Mouse (Mus musculus) liver, embryonic 15.5 days (tissue): ENCODE measurements around the gene Lrrtm4. TPM values are rescaled to one million over a fixed set of nuclear protein-coding genes. Genes with fewer than 3 reads are reported as not detected.

ENCODE experiments used
- ATAC-seq: fragments of 200-750 bp; cut with Nextera tagmentation; 2 replicates; pipeline ENCODE4 v1.8.0; 2017; ENCODE audit warnings: moderate number of reproducible peaks, mild to moderate bottlenecking, moderate library complexity; ENCODE audit not compliant: insufficient read depth
- H3K27ac ChIP-seq: fragments of 300-500 bp; sonication (generic); replicated peaks from 2 replicates; pipeline ENCODE4 v1.5.1; 2015; ENCODE audit warnings: mild to moderate bottlenecking, inconsistent platforms
- H3K27me3 ChIP-seq: fragments of 300-500 bp; sonication (generic); 2 replicates; pipeline ENCODE4 v1.6.1; 2015; ENCODE audit warnings: mild to moderate bottlenecking, inconsistent platforms
- H3K36me3 ChIP-seq: fragments of 300-500 bp; sonication (generic); replicated peaks from 2 replicates; pipeline ENCODE4 v1.6.1; 2015; ENCODE audit warnings: moderate library complexity, mild to moderate bottlenecking, inconsistent platforms
- H3K4me1 ChIP-seq: fragments of 300-500 bp; sonication (generic); replicated peaks from 2 replicates; pipeline ENCODE4 v1.6.1; 2015; ENCODE audit warnings: inconsistent platforms
- H3K4me2 ChIP-seq: fragments of 300-500 bp; sonication (generic); 2 replicates; pipeline ENCODE4 v1.6.1; 2015; ENCODE audit warnings: moderate library complexity, mild to moderate bottlenecking, inconsistent platforms
- H3K4me3 ChIP-seq: fragments of 300-500 bp; sonication (generic); replicated peaks from 2 replicates; pipeline ENCODE4 v1.5.1; 2015; ENCODE audit warnings: mild to moderate bottlenecking, inconsistent platforms
- H3K9ac ChIP-seq: fragments of 300-500 bp; sonication (generic); 2 replicates; pipeline ENCODE4 v1.6.1; 2015; ENCODE audit warnings: moderate library complexity, mild to moderate bottlenecking, inconsistent platforms
- H3K9me3 ChIP-seq: fragments of 300-500 bp; sonication (generic); replicated peaks from 2 replicates; pipeline ENCODE4 v1.6.1; 2016; ENCODE audit warnings: inconsistent platforms
- WGBS: fragments of 180-500 bp; shearing (Covaris S2); methylation state at CpG from one replicate; pipeline ENCODE4 v1.1.7; 2015; ENCODE audit warnings: mixed read lengths; ENCODE audit not compliant: insufficient replicate concordance; 5-methylcytosine and 5-hydroxymethylcytosine counted together
- polyA plus RNA-seq: library from polyadenylated mRNA; unstranded; fragments of >200 nt; fragmentation: Nextera tagmentation; extraction: Ambion mirVana; gene quantifications from 2 replicates; pipeline ENCODE4 v1.2.1, GENCODE M21; 2015

Gene Lrrtm4
- polyA plus RNA-seq, 1 experiment from 2014 or later, result 0.03 TPM

DNA sequence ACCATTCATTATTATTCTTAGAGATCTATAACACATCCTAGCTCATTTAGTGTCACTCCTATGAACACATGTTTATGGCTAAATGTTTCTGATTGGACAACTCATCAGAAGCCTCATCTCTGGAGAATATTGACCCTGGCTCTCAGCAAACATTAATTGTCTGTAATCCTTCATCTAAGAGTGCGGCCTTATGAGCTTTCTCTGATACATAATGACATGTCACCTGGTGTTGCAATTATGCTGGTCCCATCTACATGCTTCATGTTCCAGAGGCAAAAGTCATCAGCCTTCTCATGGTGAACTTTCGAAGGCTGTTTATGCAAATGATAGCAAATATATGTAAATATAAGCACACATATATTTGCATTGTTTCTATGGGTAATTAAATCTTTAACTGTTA is 163.7 kb downstream of the Lrrtm4 start:
- Histone ChIP-seq H3K4me2 (no peak overlapping the region), H3K27ac (no peak overlapping the region), H3K9ac (no peak overlapping the region), H3K36me3 (no peaks in the 10 kb centered on the region), H3K9me3 (no peaks in the 10 kb centered on the region), H3K4me1 (no peaks in the 10 kb centered on the region), H3K27me3 (no peaks in the 10 kb centered on the region), H3K4me3 (no peak overlapping the region)
- ATAC-seq, result no peak
- 53% methylated on average over 2 of the region's 2 CpGs for WGBS

GRCm38 (mm10) chr6:80185489-80186113 is 166.9 kb downstream of the Lrrtm4 start:
- Histone ChIP-seq H3K36me3 (no peaks in the 10 kb centered on the region), H3K9ac (no peak overlapping the region), H3K4me1 (no peaks in the 10 kb centered on the region), H3K27ac (no peak overlapping the region), H3K27me3 (no peaks in the 10 kb centered on the region), H3K4me3 (no peak overlapping the region), H3K9me3 (no peaks in the 10 kb centered on the region), H3K4me2 (no peak overlapping the region)
- WGBS, result 54% methylated on average over 6 of the region's 6 CpGs
- ATAC-seq, result no peak

DNA sequence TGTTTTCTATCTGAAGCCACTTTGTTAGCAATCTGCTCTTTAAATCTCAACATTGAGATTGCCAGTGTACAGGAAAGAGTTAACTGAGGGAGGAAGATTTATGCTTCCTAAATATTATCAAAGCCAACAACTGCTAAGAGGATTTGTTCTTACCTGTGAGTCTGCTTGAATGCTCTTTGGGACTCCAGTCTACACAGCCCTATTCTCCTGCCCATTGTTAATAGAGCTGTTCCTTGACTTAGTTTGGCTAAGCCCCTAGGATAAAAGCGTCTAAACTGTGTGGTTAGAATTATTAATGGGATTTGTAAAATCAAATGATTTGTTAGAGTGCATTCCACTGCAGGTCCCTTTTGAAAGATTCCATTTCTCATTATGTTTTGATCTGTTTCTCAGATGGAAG is 168.1 kb downstream of the Lrrtm4 start:
- WGBS, result 43% methylated on average over 1 of the region's 1 CpGs
- ATAC-seq, result no peak
- Histone ChIP-seq H3K36me3 (no peaks in the 10 kb centered on the region), H3K27ac (no peak overlapping the region), H3K4me1 (no peaks in the 10 kb centered on the region), H3K9ac (no peak overlapping the region), H3K4me3 (no peak overlapping the region), H3K27me3 (no peaks in the 10 kb centered on the region), H3K9me3 (no peaks in the 10 kb centered on the region), H3K4me2 (no peak overlapping the region)

- H3K9ac ChIP-seq, result no peak overlapping the region
- no peak overlapping the region for H3K4me2 ChIP-seq
- 39% methylated on average over 2 of the region's 2 CpGs for WGBS
- H3K4me1 ChIP-seq, result no peaks in the 10 kb centered on the region
- no peaks in the 10 kb centered on the region for H3K9me3 ChIP-seq
- no peaks in the 10 kb centered on the region for H3K27me3 ChIP-seq
- no peak for ATAC-seq
- no peak overlapping the region for H3K27ac ChIP-seq
- H3K36me3 ChIP-seq, result no peaks in the 10 kb centered on the region
- no peak overlapping the region for H3K4me3 ChIP-seq
Observed at GRCm38 (mm10) chr6:80209476-80209875, 190.8 kb downstream of the Lrrtm4 start.

- Histone ChIP-seq H3K4me1 (no peaks in the 10 kb centered on the region), H3K27ac (no peak overlapping the region), H3K27me3 (no peaks in the 10 kb centered on the region), H3K9ac (no peak overlapping the region), H3K4me3 (no peak overlapping the region), H3K9me3 (no peaks in the 10 kb centered on the region), H3K36me3 (no peaks in the 10 kb centered on the region), H3K4me2 (no peak overlapping the region)
- ATAC-seq, result no peak
- 82% methylated on average over 5 of the region's 5 CpGs for WGBS
Observed at GRCm38 (mm10) chr6:80210281-80210680, 191.6 kb downstream of the Lrrtm4 start.

GRCm38 (mm10) chr6:80261595-80261994 is 242.9 kb downstream of the Lrrtm4 start:
- 59% methylated on average over 1 of the region's 1 CpGs for WGBS
- Histone ChIP-seq H3K9ac (no peak overlapping the region), H3K9me3 (no peaks in the 10 kb centered on the region)

GRCm38 (mm10) chr6:80263972-80264371 is 245.3 kb downstream of the Lrrtm4 start:
- Histone ChIP-seq H3K27ac (no peak overlapping the region), H3K9ac (no peak overlapping the region), H3K9me3 (no peaks in the 10 kb centered on the region), H3K4me3 (no peak overlapping the region), H3K4me1 (no peaks in the 10 kb centered on the region), H3K4me2 (no peak overlapping the region), H3K36me3 (no peaks in the 10 kb centered on the region), H3K27me3 (no peaks in the 10 kb centered on the region)
- no peak for ATAC-seq
- WGBS, result 58% methylated on average over 4 of the region's 4 CpGs

More at GRCm38 (mm10) chr6:80261595-80261994, 242.9 kb downstream of the Lrrtm4 start:
- H3K27me3 ChIP-seq, result no peaks in the 10 kb centered on the region
- H3K4me1 ChIP-seq, result no peaks in the 10 kb centered on the region
- H3K4me3 ChIP-seq, result no peak overlapping the region
- H3K27ac ChIP-seq, result no peak overlapping the region
- ATAC-seq, result no peak
- H3K4me2 ChIP-seq, result no peak overlapping the region
- H3K36me3 ChIP-seq, result no peaks in the 10 kb centered on the region

GRCm38 (mm10) chr6:80264584-80264983 is 245.9 kb downstream of the Lrrtm4 start:
- ATAC-seq, result no peak
- Histone ChIP-seq H3K4me1 (no peaks in the 10 kb centered on the region), H3K27ac (no peak overlapping the region), H3K4me3 (no peak overlapping the region), H3K9me3 (no peaks in the 10 kb centered on the region), H3K4me2 (no peak overlapping the region), H3K9ac (no peak overlapping the region), H3K36me3 (no peaks in the 10 kb centered on the region), H3K27me3 (no peaks in the 10 kb centered on the region)

DNA sequence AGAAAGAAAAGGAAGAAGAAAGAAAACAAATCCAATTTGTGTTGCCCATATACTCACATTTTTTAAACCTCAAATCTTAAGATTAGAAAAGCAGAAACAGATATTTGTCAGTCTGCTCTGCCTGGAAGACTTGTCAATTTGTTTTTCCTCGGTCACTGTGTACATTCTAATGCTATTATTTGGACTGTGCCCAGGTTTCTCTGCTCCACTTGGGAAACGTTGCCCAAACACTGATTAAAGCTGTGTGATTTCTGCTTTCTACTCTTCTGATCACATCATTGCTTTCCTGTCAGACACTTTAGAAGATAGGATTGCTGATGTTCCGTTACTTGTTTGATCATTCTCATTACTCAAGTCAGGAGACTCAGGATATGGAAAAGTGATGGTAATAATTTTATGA is 247.1 kb downstream of the Lrrtm4 start:
- Histone ChIP-seq H3K9me3 (no peaks in the 10 kb centered on the region), H3K4me3 (no peak overlapping the region), H3K27me3 (no peaks in the 10 kb centered on the region), H3K4me2 (no peak overlapping the region), H3K9ac (no peak overlapping the region), H3K27ac (no peak overlapping the region), H3K4me1 (no peaks in the 10 kb centered on the region), H3K36me3 (no peaks in the 10 kb centered on the region)
- WGBS, result 42% methylated on average over 3 of the region's 3 CpGs
- no peak for ATAC-seq

DNA sequence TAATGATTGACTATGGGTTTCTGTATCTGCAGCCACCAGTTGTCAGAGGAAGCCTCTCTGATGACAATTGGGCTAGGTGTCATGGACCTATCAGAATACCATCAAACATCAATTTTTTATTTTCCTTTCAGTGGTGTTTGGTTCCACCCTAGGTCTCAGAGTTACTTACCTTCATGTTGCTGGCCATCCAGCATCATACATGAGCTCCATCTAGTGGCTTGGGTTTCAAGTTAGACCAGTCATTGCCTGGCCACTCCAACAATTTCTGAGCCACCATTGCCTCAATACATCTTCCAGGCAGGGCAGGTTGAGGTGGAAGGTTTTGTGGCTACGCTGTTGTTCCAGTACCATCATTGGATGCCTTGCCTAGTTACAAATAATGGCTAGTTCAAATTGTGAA is 268.3 kb downstream of the Lrrtm4 start:
- Histone ChIP-seq H3K4me2 (no peak overlapping the region), H3K9me3 (no peaks in the 10 kb centered on the region), H3K27ac (no peak overlapping the region), H3K36me3 (no peaks in the 10 kb centered on the region), H3K4me1 (no peaks in the 10 kb centered on the region), H3K9ac (no peak overlapping the region), H3K4me3 (no peak overlapping the region), H3K27me3 (no peaks in the 10 kb centered on the region)
- 73% methylated on average over 1 of the region's 1 CpGs for WGBS
- no peak for ATAC-seq

GRCm38 (mm10) chr6:80301871-80302270 is 283.2 kb downstream of the Lrrtm4 start:
- no peaks in the 10 kb centered on the region for H3K4me1 ChIP-seq

GRCm38 (mm10) chr6:80303568-80303967 is 284.9 kb downstream of the Lrrtm4 start:
- WGBS, result 76% methylated on average over 1 of the region's 1 CpGs

More at GRCm38 (mm10) chr6:80301871-80302270, 283.2 kb downstream of the Lrrtm4 start:
- no peaks in the 10 kb centered on the region for H3K36me3 ChIP-seq
- no peak overlapping the region for H3K4me3 ChIP-seq
- no peak overlapping the region for H3K9ac ChIP-seq
- H3K4me2 ChIP-seq, result no peak overlapping the region
- ATAC-seq, result no peak
- no peak overlapping the region for H3K27ac ChIP-seq
- no peaks in the 10 kb centered on the region for H3K27me3 ChIP-seq
- H3K9me3 ChIP-seq, result no peaks in the 10 kb centered on the region

More at GRCm38 (mm10) chr6:80303568-80303967, 284.9 kb downstream of the Lrrtm4 start:
- ATAC-seq, result no peak
- H3K4me3 ChIP-seq, result no peak overlapping the region
- no peaks in the 10 kb centered on the region for H3K36me3 ChIP-seq
- no peak overlapping the region for H3K27ac ChIP-seq
- H3K4me2 ChIP-seq, result no peak overlapping the region
- H3K4me1 ChIP-seq, result no peaks in the 10 kb centered on the region
- H3K9ac ChIP-seq, result no peak overlapping the region
- no peaks in the 10 kb centered on the region for H3K27me3 ChIP-seq
- no peaks in the 10 kb centered on the region for H3K9me3 ChIP-seq
